Mouse (Mus musculus): ENCODE measurements around the gene Cnot3.

DNA sequence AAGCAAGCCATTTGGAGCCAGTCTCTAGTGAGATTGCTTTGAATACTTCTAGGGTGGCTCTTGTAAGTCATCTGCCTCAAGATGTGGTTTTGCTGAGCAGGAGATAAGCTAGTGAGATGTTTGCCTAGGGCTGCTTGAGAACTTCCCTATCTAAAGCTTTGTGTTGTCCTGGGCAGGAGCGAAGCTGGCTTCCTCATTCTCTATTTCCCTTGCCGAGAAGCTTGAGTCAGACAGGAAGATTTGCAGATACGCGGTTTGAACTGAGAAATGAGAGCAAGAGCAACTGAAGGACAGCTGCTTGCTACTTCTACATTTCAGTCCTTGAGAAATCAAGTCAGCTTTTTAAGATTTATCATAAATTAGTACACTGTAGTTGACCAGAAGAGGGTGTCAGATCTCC is 62.0 kb downstream of the Cnot3 start:
- TF ChIP-seq EP300 (optimal IDR thresholded peaks at IDR 0.05) (no peak), CTCF (IDR thresholded peaks at IDR 0.05; ENCODE audit: low read depth) (no peak)
